Mouse (Mus musculus) large intestine, adult 2 months (tissue): ENCODE data around the gene Arhgap33. TPM values are rescaled to one million over a fixed set of nuclear protein-coding genes. Genes with fewer than 3 reads are reported as not detected.
A peak's percentile ranks its signal among the peaks of the same experiment; 100 is the strongest.

Source experiments
- DNase-seq: peaks from one replicate; pipeline ENCODE4 v3.0.0-alpha.2; 2012; ENCODE audit warnings: low read depth, low spot score
- WGBS: fragments of 180-500 bp; shearing (Covaris S2); methylation state at CpG from one replicate; pipeline ENCODE4 v1.1.7; 2018; 5-methylcytosine and 5-hydroxymethylcytosine counted together
- polyA plus RNA-seq: library from polyadenylated mRNA; depleted of rRNA; stranded (reverse); fragments of >200 nt; gene quantifications from 2 replicates; pipeline ENCODE4 v1.2.3, GENCODE M21; 2012

Gene Arhgap33
- polyA plus RNA-seq, 1 experiment = 5.1 TPM

- 81% methylated on average over 22 of the region's 22 CpGs for WGBS
- no peak for DNase-seq
These were observed 19.1 kb upstream of the Arhgap33 start for GRCm38 (mm10) chr7:30553810-30554584.

- no peak for DNase-seq
These were observed 18.2 kb upstream of the Arhgap33 start for GRCm38 (mm10) chr7:30553021-30553589.

GRCm38 (mm10) chr7:30552102-30553020, 17.5 kb upstream of the Arhgap33 start, which contains the start of the genes Hspb6 and Proser3:
Gene Hspb6 (plus strand): TSS chr7:30552178.
Gene Proser3 (minus strand): TSS chr7:30552299.
- WGBS = under 1% methylated on average over 44 of the region's 44 CpGs

More at GRCm38 (mm10) chr7:30553021-30553589, 18.2 kb upstream of the Arhgap33 start:
- 2% methylated on average over 23 of the region's 23 CpGs for WGBS

GRCm38 (mm10) chr7:30551445-30552101, 16.7 kb upstream of the Arhgap33 start:
- 2% methylated on average over 10 of the region's 10 CpGs for WGBS
- DNase-seq = no peak

More at GRCm38 (mm10) chr7:30552102-30553020, 17.5 kb upstream of the Arhgap33 start, which contains the start of the genes Hspb6 and Proser3:
- peak; percentile 98 for DNase-seq

GRCm38 (mm10) chr7:30550603-30551002, 15.7 kb upstream of the Arhgap33 start:
- DNase-seq = no peak
- 97% methylated on average over 1 of the region's 1 CpGs for WGBS

- 84% methylated on average over 2 of the region's 2 CpGs for WGBS
- DNase-seq = no peak
These were observed 15.0 kb upstream of the Arhgap33 start for GRCm38 (mm10) chr7:30549880-30550279.

- whole genome bisulfite sequencing = 92% methylated on average over 2 of the region's 2 CpGs
- no peak for DNase-seq
These were observed 9.5 kb upstream of the Arhgap33 start for GRCm38 (mm10) chr7:30544327-30544726.

GRCm38 (mm10) chr7:30540572-30540971, 5.7 kb upstream of the Arhgap33 start:
- WGBS = 93% methylated on average over 7 of the region's 7 CpGs
- no peak for DNase-seq

- no peak for DNase-seq
These were observed 773 bp downstream of the Arhgap33 start for GRCm38 (mm10) chr7:30533941-30534632.

GRCm38 (mm10) chr7:30532931-30533330, 1.9 kb downstream of the Arhgap33 start:
- DNase-seq = no peak
- 73% methylated on average over 8 of the region's 8 CpGs for WGBS

More at GRCm38 (mm10) chr7:30533941-30534632, 773 bp downstream of the Arhgap33 start:
- 28% methylated on average over 26 of the region's 26 CpGs for WGBS

GRCm38 (mm10) chr7:30531291-30531815, 3.5 kb downstream of the Arhgap33 start:
- 89% methylated on average over 9 of the region's 9 CpGs for WGBS
- DNase-seq = no peak

GRCm38 (mm10) chr7:30526981-30527380, 7.9 kb downstream of the Arhgap33 start:
- 87% methylated on average over 14 of the region's 14 CpGs for WGBS

GRCm38 (mm10) chr7:30526399-30526798, 8.5 kb downstream of the Arhgap33 start:
- 49% methylated on average over 17 of the region's 17 CpGs for WGBS
- DNase-seq = no peak

More at GRCm38 (mm10) chr7:30526981-30527380, 7.9 kb downstream of the Arhgap33 start:
- DNase-seq = no peak

GRCm38 (mm10) chr7:30525954-30526353, 8.9 kb downstream of the Arhgap33 start:
- no peak for DNase-seq
- WGBS = 27% methylated on average over 10 of the region's 10 CpGs

GRCm38 (mm10) chr7:30524487-30524886, 10.4 kb downstream of the Arhgap33 start:
- WGBS = 87% methylated on average over 6 of the region's 6 CpGs
- DNase-seq = no peak

- WGBS = 94% methylated on average over 10 of the region's 10 CpGs
- DNase-seq = no peak
These were observed 12.0 kb downstream of the Arhgap33 start for GRCm38 (mm10) chr7:30522871-30523270.

GRCm38 (mm10) chr7:30520856-30521255, 14.0 kb downstream of the Arhgap33 start:
- WGBS = 76% methylated on average over 5 of the region's 5 CpGs
- no peak for DNase-seq

GRCm38 (mm10) chr7:30520396-30520795, 14.5 kb downstream of the Arhgap33 start:
- DNase-seq = no peak
- WGBS = 64% methylated on average over 4 of the region's 4 CpGs
